8 mouse cellular contexts compared by ENCODE assay signal in the genomic region with DNA sequence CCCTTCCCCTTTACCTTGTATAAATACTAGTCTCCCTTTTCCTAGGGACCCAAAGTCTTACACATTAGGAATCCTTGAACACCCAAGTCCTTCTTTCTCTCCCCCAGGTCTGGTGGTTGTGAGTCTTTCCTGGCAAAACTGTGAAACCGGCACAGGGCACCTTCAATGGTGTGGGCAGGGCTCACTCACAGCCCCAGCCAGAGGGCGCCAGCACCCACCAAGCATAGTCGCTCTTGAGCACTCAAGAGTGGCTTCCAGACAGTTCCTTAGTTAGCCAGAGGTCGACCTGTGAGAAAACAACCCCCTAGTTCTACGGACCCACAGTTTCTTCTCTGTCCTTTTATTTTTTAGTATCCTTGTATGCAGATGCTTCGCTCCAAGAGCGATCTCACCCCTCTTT. TPM values are rescaled to one million over a fixed set of nuclear protein-coding genes. Genes with fewer than 3 reads are reported as not detected.
A peak's percentile ranks its signal among the peaks of the same experiment; 100 is the strongest.
DNase-seq lines count a peak whose midpoint lies in the region; TF ChIP-seq lines count a peak whose summit lies in the region.

A gene (plus strand): TSS at position 275 of the 400 bp plus-strand sequence.

- DNase-seq in Muller cell, postnatal 12 days (ENCODE audit: inconsistent ontology term) = peak; percentile 71
- DNase-seq in cerebellum, adult 2 months = peak; percentile 83 to 84
- DNase-seq in forelimb bud, embryonic 11.5 days (ENCODE audit: low read depth, low spot score) = peak; percentile 17
- DNase-seq in heart, postnatal 36 days = peak; percentile 56 to 65
- peak; percentile 22 to 58 for DNase-seq in layer of hippocampus, adult 2 months (ENCODE audit: low spot score in 2 of 2)
- peak; percentile 65 to 67 for DNase-seq in lung, adult 18-20 months
- DNase-seq in thymus, postnatal 10 days (ENCODE audit: low spot score in 2 of 2) = peak; percentile 17 to 48

- TF ChIP-seq POLR2A in cerebellum, adult 2 months (IDR thresholded peaks at IDR 0.05; ENCODE audit: borderline replicate concordance, insufficient read depth, low read length) = no peak
- TF ChIP-seq POLR2A in olfactory bulb, adult 2 months (IDR thresholded peaks at IDR 0.05; ENCODE audit: insufficient read depth, low read depth, low read length) = no peak

- peak within 1 kb of the TSS; percentile 60 for H3K4me3 ChIP-seq in cerebellum, adult 2 months (replicated peaks; ENCODE audit: insufficient read depth, low read depth, low read length)
- H3K4me3 ChIP-seq in layer of hippocampus, adult 2 months = peak within 1 kb of the TSS; percentile 61
- peak within 1 kb of the TSS; percentile 72 for H3K4me3 ChIP-seq in olfactory bulb, adult 2 months (ENCODE audit: insufficient read depth, low read depth, low read length)

- intact Hi-C loops in heart, postnatal 36 days (cut with DNase I) = loop anchor here (1.0 to 5.0 kb wide), 4 partner anchors 54 to 236 kb away; no protein-coding TSS in a partner anchor

- 2% methylated on average over 7 of the region's 7 CpGs for WGBS in cerebellum, adult 2 months
- WGBS in olfactory bulb, adult 2 months = 2% methylated on average over 7 of the region's 7 CpGs

- peak; percentile 92 for TF ChIP-seq CTCF in cerebellum, adult 2 months (IDR thresholded peaks at IDR 0.05; ENCODE audit: borderline replicate concordance, insufficient read depth, low read depth, low read length)
- TF ChIP-seq CTCF in layer of hippocampus, adult 2 months (conservative IDR thresholded peaks at IDR 0.05) = peak; percentile 84
- TF ChIP-seq CTCF in olfactory bulb, adult 2 months (IDR thresholded peaks at IDR 0.05; ENCODE audit: insufficient read depth, low read depth, low read length) = peak; percentile 64

- H3K4me1 ChIP-seq in cerebellum, adult 2 months (ENCODE audit: control insufficient read depth, insufficient read depth, low read length) = no peaks in the 10 kb centered on the region
- peaks cover 10% of the 10 kb centered on the region for H3K4me1 ChIP-seq in olfactory bulb, adult 2 months (ENCODE audit: control insufficient read depth, insufficient read depth, low read length)

- peak within 1 kb of the TSS; percentile 71 for H3K27ac ChIP-seq in cerebellum, adult 2 months (ENCODE audit: insufficient read depth, low read length)
- H3K27ac ChIP-seq in layer of hippocampus, adult 2 months = peak within 1 kb of the TSS; percentile 65; the same call in 1 of the 2 replicates
- peak within 1 kb of the TSS; percentile 65 for H3K27ac ChIP-seq in olfactory bulb, adult 2 months (ENCODE audit: insufficient read depth, low read depth, low read length)

- H3K27me3 ChIP-seq in cerebellum, adult 2 months (ENCODE audit: control insufficient read depth, insufficient read depth, low read length) = no peaks in the 10 kb centered on the region

RNA-seq across cellular contexts. Expression of the gene that starts here (rescaled TPM):
- 171 and 206 TPM in 2 replicates for polyA plus RNA-seq in cerebellum, adult 2 months (2012; rRNA removed)
- total RNA-seq in heart, postnatal 36 days (2021) = 100 to 1,000 TPM; 355 to 411 TPM
- 10 to 100 TPM; 73.2 to 74.3 TPM for total RNA-seq in layer of hippocampus, adult 2 months (2021)
- polyA plus RNA-seq in olfactory bulb, adult 2 months (2012; ENCODE audit: insufficient read depth, insufficient read length, low replicate concordance, missing spikeins) = not detected in 2 replicates

Comparison
In these comparisons a context has a peak if more than half of its experiments do, and no peak if none do; other contexts are left out.
1. Peak in every context shown above with its lines: DNase-seq, H3K4me3 ChIP-seq and H3K27ac ChIP-seq.
2. RNA of the gene that starts here (total RNA-seq): 355 to 411 TPM in heart, postnatal 36 days; 73.2 to 74.3 TPM in layer of hippocampus, adult 2 months; every median in the first group is over 4 times any median in the second.
3. DNase-seq: peak in every context shown above with its lines; median percentile 84 in cerebellum, adult 2 months; 71 in Muller cell, postnatal 12 days; 66 in lung, adult 18-20 months; 60 in heart, postnatal 36 days; 40 in layer of hippocampus, adult 2 months; 32 in thymus, postnatal 10 days; 17 in forelimb bud, embryonic 11.5 days.